ENCODE assay signal across 8 mouse cellular contexts in the genomic region with DNA sequence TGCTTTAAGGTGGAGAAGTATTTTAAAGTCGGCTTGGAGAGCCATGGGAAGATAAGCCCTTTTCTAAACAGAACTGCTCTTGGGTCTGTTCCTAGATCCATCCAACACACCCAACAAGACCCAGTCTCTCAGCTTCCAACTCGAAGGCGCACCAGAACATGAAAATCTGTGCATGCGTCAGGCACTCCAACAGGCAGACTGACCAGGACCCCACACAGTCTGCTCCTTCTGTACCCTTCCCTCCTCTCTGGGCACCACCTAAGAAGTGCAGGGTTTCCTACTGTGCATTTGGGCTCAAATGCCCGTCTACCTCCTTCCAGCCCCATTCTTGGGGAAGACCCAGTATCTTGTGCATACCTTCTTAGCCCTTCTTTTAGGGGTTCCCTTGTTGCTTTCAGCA. TPM values are rescaled to one million over a fixed set of nuclear protein-coding genes. Genes with fewer than 3 reads are reported as not detected.
DNase-seq lines count a peak whose midpoint lies in the region; ATAC-seq and TF ChIP-seq lines count a peak whose summit lies in the region.

No protein-coding gene starts in this region.

- H3K9me3 ChIP-seq in megakaryocyte, embryonic 14.5 days: no peaks in the 10 kb centered on the region
- H3K9me3 ChIP-seq in limb, embryonic 14.5 days (ENCODE audit: control insufficient read depth, low read length): no peaks in the 10 kb centered on the region
- no peaks in the 10 kb centered on the region for H3K9me3 ChIP-seq in stomach, embryonic 16.5 days (replicated peaks; ENCODE audit: control insufficient read depth, low read length)

- peak overlapping the region; percentile 76 for H3K27ac ChIP-seq in limb, embryonic 14.5 days (replicated peaks; ENCODE audit: low read depth, low read length)
- H3K27ac ChIP-seq in stomach, embryonic 16.5 days (ENCODE audit: low read length): peak overlapping the region; percentile 86

- ATAC-seq in megakaryocyte, adult 5-6 weeks (ENCODE audit: poor library complexity, severe bottlenecking): no peak
- ATAC-seq in limb, embryonic 14.5 days (ENCODE audit: low FRiP score, low read depth): no peak
- ATAC-seq in stomach, embryonic 16.5 days (ENCODE audit: insufficient read depth, low FRiP score): no peak

- peak overlapping the region; percentile 83 for H3K4me3 ChIP-seq in megakaryocyte, embryonic 14.5 days (replicated peaks)
- peak overlapping the region; percentile 61 for H3K4me3 ChIP-seq in limb, embryonic 14.5 days (replicated peaks; ENCODE audit: low read length)
- peak overlapping the region; percentile 61 for H3K4me3 ChIP-seq in stomach, embryonic 16.5 days (replicated peaks; ENCODE audit: low read length)

- 23% methylated on average over 5 of the region's 5 CpGs for WGBS in limb, embryonic 14.5 days
- WGBS in stomach, embryonic 16.5 days: 25% methylated on average over 5 of the region's 5 CpGs

- peak overlapping the region; percentile 85 for H3K4me2 ChIP-seq in limb, embryonic 14.5 days (replicated peaks; ENCODE audit: low read depth, low read length, severe bottlenecking)
- H3K4me2 ChIP-seq in stomach, embryonic 16.5 days (ENCODE audit: low read depth, low read length): peak overlapping the region; percentile 84

- H3K36me3 ChIP-seq in megakaryocyte, embryonic 14.5 days (replicated peaks; ENCODE audit: low read length): peaks cover 53% of the 10 kb centered on the region
- H3K36me3 ChIP-seq in limb, embryonic 14.5 days (ENCODE audit: control insufficient read depth, insufficient read depth, low read length): peaks cover 46% of the 10 kb centered on the region
- peaks cover 9% of the 10 kb centered on the region; the same call in 1 of the 2 replicates for H3K36me3 ChIP-seq in stomach, embryonic 16.5 days (ENCODE audit: control insufficient read depth, insufficient read depth, low read length)

- DNase-seq in cerebellum, postnatal 25 days: peak; percentile 58 to 66
- no peak for DNase-seq in cerebellum, adult 9-11 months
- DNase-seq in limb, embryonic 14.5 days (ENCODE audit: low spot score): no peak
- DNase-seq in adrenal gland, postnatal 14 days: no peak
- DNase-seq in left cerebral cortex, postnatal 10 days (ENCODE audit: extremely low spot score in 1 of 2, low spot score in 2 of 2): no peak

- H3K27me3 ChIP-seq in megakaryocyte, embryonic 14.5 days (replicated peaks): no peaks in the 10 kb centered on the region
- H3K27me3 ChIP-seq in limb, embryonic 14.5 days (ENCODE audit: control insufficient read depth, insufficient read depth, low read length): no peaks in the 10 kb centered on the region
- no peaks in the 10 kb centered on the region for H3K27me3 ChIP-seq in stomach, embryonic 16.5 days (ENCODE audit: control insufficient read depth, insufficient read depth, low read length)

- peaks cover 87% of the 10 kb centered on the region for H3K4me1 ChIP-seq in megakaryocyte, embryonic 14.5 days
- peaks cover 62% of the 10 kb centered on the region for H3K4me1 ChIP-seq in limb, embryonic 14.5 days (ENCODE audit: control insufficient read depth, insufficient read depth, low read length)
- peaks cover 72% of the 10 kb centered on the region for H3K4me1 ChIP-seq in stomach, embryonic 16.5 days (ENCODE audit: control insufficient read depth, insufficient read depth, low read length)

- intact Hi-C loops in left cerebral cortex, postnatal 10 days (cut with DNase I): loop anchor here (5.0 kb wide), 1 partner anchor 82 kb away; no protein-coding TSS in a partner anchor

- TF ChIP-seq POLR2A in limb, embryonic 14.5 days (IDR thresholded peaks at IDR 0.05; ENCODE audit: borderline replicate concordance, extremely low read depth, insufficient read depth, insufficient read length): no peak

- peak overlapping the region; percentile 72 for H3K9ac ChIP-seq in limb, embryonic 14.5 days (ENCODE audit: low read depth, low read length, severe bottlenecking)
- H3K9ac ChIP-seq in stomach, embryonic 16.5 days (ENCODE audit: low read length): peak overlapping the region; percentile 79

RNA-seq across cellular contexts. Expression of a gene that starts 0.4 kb away (rescaled TPM):
- 164 and 252 TPM in 2 replicates for polyA plus RNA-seq in megakaryocyte, embryonic 14.5 days (2012; ENCODE audit: insufficient read depth, low replicate concordance)
- 15.4 TPM in 1 of 2 replicates, not detected in the other for total RNA-seq in megakaryocyte, adult 5-6 weeks (2015)
- 45.4 TPM in 1 of 2 replicates, not detected in the other for total RNA-seq in megakaryocyte, adult 5-6 weeks (2017)
- 111 and 143 TPM in 2 replicates for polyA plus RNA-seq in limb, embryonic 14.5 days (2012; rRNA removed)
- 26.8 and 37.7 TPM in 2 replicates for polyA plus RNA-seq in limb, embryonic 14.5 days (2014; fragmentation: Nextera tagmentation; extraction: Ambion mirVana)
- polyA plus RNA-seq in stomach, embryonic 16.5 days (2015; fragmentation: Nextera tagmentation; extraction: Ambion mirVana): 31.1 and 39.0 TPM in 2 replicates
- 8.4 and 26.9 TPM in 2 replicates for total RNA-seq in adrenal gland, postnatal 14 days (2021)
- total RNA-seq in left cerebral cortex, postnatal 10 days (2021): 10 to 100 TPM; 38.9 to 40.8 TPM

RNA-seq across cellular contexts. Expression of a gene that starts 0.5 kb away (rescaled TPM):
- 0.68 and 3.9 TPM in 2 replicates for polyA plus RNA-seq in megakaryocyte, embryonic 14.5 days (2012; ENCODE audit: insufficient read depth, low replicate concordance)
- 0.20 and 1.8 TPM in 2 replicates for total RNA-seq in megakaryocyte, adult 5-6 weeks (2015)
- 2.4 and 3.0 TPM in 2 replicates for total RNA-seq in megakaryocyte, adult 5-6 weeks (2017)
- polyA plus RNA-seq in limb, embryonic 14.5 days (2012; rRNA removed): 74.6 and 130 TPM in 2 replicates
- polyA plus RNA-seq in limb, embryonic 14.5 days (2014; fragmentation: Nextera tagmentation; extraction: Ambion mirVana): 21.2 and 21.3 TPM in 2 replicates
- polyA plus RNA-seq in stomach, embryonic 16.5 days (2015; fragmentation: Nextera tagmentation; extraction: Ambion mirVana): 8.5 and 9.6 TPM in 2 replicates
- 3.5 and 4.6 TPM in 2 replicates for total RNA-seq in adrenal gland, postnatal 14 days (2021)
- 100 to 1,000 TPM; 182 to 196 TPM for total RNA-seq in left cerebral cortex, postnatal 10 days (2021)

RNA-seq across cellular contexts. Expression of a gene that starts 3.3 kb away (rescaled TPM):
- 15.8 and 94.8 TPM in 2 replicates for polyA plus RNA-seq in megakaryocyte, embryonic 14.5 days (2012; ENCODE audit: insufficient read depth, low replicate concordance)
- 40.7 and 62.5 TPM in 2 replicates for total RNA-seq in megakaryocyte, adult 5-6 weeks (2015)
- total RNA-seq in megakaryocyte, adult 5-6 weeks (2017): 25.5 and 67.0 TPM in 2 replicates
- 27.0 and 31.9 TPM in 2 replicates for polyA plus RNA-seq in limb, embryonic 14.5 days (2012; rRNA removed)
- 47.6 and 63.6 TPM in 2 replicates for polyA plus RNA-seq in limb, embryonic 14.5 days (2014; fragmentation: Nextera tagmentation; extraction: Ambion mirVana)
- 43.5 and 56.6 TPM in 2 replicates for polyA plus RNA-seq in stomach, embryonic 16.5 days (2015; fragmentation: Nextera tagmentation; extraction: Ambion mirVana)
- 7.9 and 24.6 TPM in 2 replicates for total RNA-seq in adrenal gland, postnatal 14 days (2021)
- 10 to 100 TPM; 17.1 to 17.7 TPM for total RNA-seq in left cerebral cortex, postnatal 10 days (2021)

RNA-seq across cellular contexts. Expression of a gene that starts 4.2 kb away (rescaled TPM):
- 4.2 TPM in 1 of 2 replicates, not detected in the other for polyA plus RNA-seq in megakaryocyte, embryonic 14.5 days (2012; ENCODE audit: insufficient read depth, low replicate concordance)
- 0.54 and 1.6 TPM in 2 replicates for total RNA-seq in megakaryocyte, adult 5-6 weeks (2015)
- total RNA-seq in megakaryocyte, adult 5-6 weeks (2017): not detected in 2 replicates
- polyA plus RNA-seq in limb, embryonic 14.5 days (2012; rRNA removed): 3.2 and 4.3 TPM in 2 replicates
- 0.61 TPM in 1 of 2 replicates, not detected in the other for polyA plus RNA-seq in limb, embryonic 14.5 days (2014; fragmentation: Nextera tagmentation; extraction: Ambion mirVana)
- polyA plus RNA-seq in stomach, embryonic 16.5 days (2015; fragmentation: Nextera tagmentation; extraction: Ambion mirVana): 0.36 TPM in 1 of 2 replicates, not detected in the other
- total RNA-seq in adrenal gland, postnatal 14 days (2021): 3.0 and 3.2 TPM in 2 replicates
- under 1 TPM in 1 of 2 experiments, not detected in 1; 0.94 TPM for total RNA-seq in left cerebral cortex, postnatal 10 days (2021)

RNA-seq across cellular contexts. Expression of a gene that starts 6.1 kb away (rescaled TPM):
- polyA plus RNA-seq in megakaryocyte, embryonic 14.5 days (2012; ENCODE audit: insufficient read depth, low replicate concordance): 39.1 and 72.4 TPM in 2 replicates
- total RNA-seq in megakaryocyte, adult 5-6 weeks (2015): 5.6 and 6.0 TPM in 2 replicates
- 48.1 and 50.6 TPM in 2 replicates for total RNA-seq in megakaryocyte, adult 5-6 weeks (2017)
- polyA plus RNA-seq in limb, embryonic 14.5 days (2012; rRNA removed): 7.9 and 8.0 TPM in 2 replicates
- polyA plus RNA-seq in limb, embryonic 14.5 days (2014; fragmentation: Nextera tagmentation; extraction: Ambion mirVana): 7.3 and 7.9 TPM in 2 replicates
- polyA plus RNA-seq in stomach, embryonic 16.5 days (2015; fragmentation: Nextera tagmentation; extraction: Ambion mirVana): 28.0 and 28.3 TPM in 2 replicates
- 61.7 and 63.8 TPM in 2 replicates for total RNA-seq in adrenal gland, postnatal 14 days (2021)
- total RNA-seq in left cerebral cortex, postnatal 10 days (2021): 1 to 10 TPM; 4.4 to 4.5 TPM

Comparison
In these comparisons a context has a peak if more than half of its experiments do, and no peak if none do; other contexts are left out.
1. DNase-seq: peak in cerebellum, postnatal 25 days (2 of 2); none in cerebellum, adult 9-11 months (single experiment), limb, embryonic 14.5 days (single experiment), adrenal gland, postnatal 14 days (single experiment) and left cerebral cortex, postnatal 10 days (0 of 2).
2. RNA of a gene that starts 0.5 kb away (total RNA-seq): 182 to 196 TPM in left cerebral cortex, postnatal 10 days; 3.5 to 4.6 TPM in adrenal gland, postnatal 14 days and 0.20 to 3.0 TPM in megakaryocyte, adult 5-6 weeks; every median in the first group is over 10 times any median in the second.
3. Peak in every context shown above with its lines, with median percentiles within 50 percentile points of each other: H3K4me3 ChIP-seq.